Mouse (Mus musculus) midbrain, embryonic 11.5 days (tissue): ENCODE results near the gene Srp68. TPM values are rescaled to one million over a fixed set of nuclear protein-coding genes. Genes with fewer than 3 reads are reported as not detected.
A peak's percentile ranks its signal among the peaks of the same experiment; 100 is the strongest.

ENCODE experiments used
- ATAC-seq: fragments of 200-750 bp; cut with Nextera tagmentation; 2 replicates; pipeline ENCODE4 v1.8.0; 2017; ENCODE audit warnings: moderate TSS enrichment, moderate library complexity; ENCODE audit not compliant: low FRiP score
- DNase-seq: peaks from one replicate; pipeline ENCODE4 v3.0.0; 2015; ENCODE audit warnings: low spot score; ENCODE audit errors: missing footprints
- H3K27ac ChIP-seq: fragments of 300-500 bp; sonication (generic); 2 replicates; pipeline ENCODE4 v1.5.1; 2014; ENCODE audit warnings: low read depth, low read length
- H3K27me3 ChIP-seq: fragments of 300-500 bp; sonication (generic); 2 replicates; pipeline ENCODE4 v1.6.1; 2014; ENCODE audit warnings: mild to moderate bottlenecking, low read length, moderate library complexity, mixed read lengths; ENCODE audit not compliant: control insufficient read depth, insufficient read depth
- H3K36me3 ChIP-seq: fragments of 300-500 bp; sonication (generic); 2 replicates; pipeline ENCODE4 v1.6.1; 2014; ENCODE audit warnings: mild to moderate bottlenecking, low read length, moderate library complexity, mixed read lengths; ENCODE audit not compliant: control insufficient read depth, insufficient read depth
- H3K4me1 ChIP-seq: fragments of 300-500 bp; sonication (generic); 2 replicates; pipeline ENCODE4 v1.6.1; 2014; ENCODE audit warnings: low read length; ENCODE audit not compliant: control insufficient read depth, insufficient read depth
- H3K4me2 ChIP-seq: fragments of 300-500 bp; sonication (generic); 2 replicates; pipeline ENCODE4 v1.6.1; 2014; ENCODE audit warnings: mild to moderate bottlenecking, moderate library complexity
- H3K4me3 ChIP-seq: fragments of 300-500 bp; sonication (generic); 2 replicates; pipeline ENCODE4 v1.5.1; 2014; ENCODE audit warnings: low read depth, low read length
- H3K9ac ChIP-seq: fragments of 300-500 bp; sonication (generic); 2 replicates; pipeline ENCODE4 v1.6.1; 2014; ENCODE audit warnings: low read length
- H3K9me3 ChIP-seq: fragments of 300-500 bp; sonication (generic); 2 replicates; pipeline ENCODE4 v1.6.1; 2016; ENCODE audit warnings: low read length; ENCODE audit not compliant: control insufficient read depth
- WGBS: fragments of 180-500 bp; shearing (Covaris S2); extraction: QIAGEN DNeasy Blood & Tissue Kit; methylation state at CpG from one replicate; pipeline ENCODE4 v1.1.7; 2014; 5-methylcytosine and 5-hydroxymethylcytosine counted together
- polyA plus RNA-seq: library from polyadenylated mRNA; unstranded; fragments of >200 nt; fragmentation: Nextera tagmentation; extraction: Ambion mirVana; gene quantifications from 2 replicates; pipeline ENCODE4 v1.2.1, GENCODE M21; 2014

Gene Srp68
- polyA plus RNA-seq, 1 experiment from 2014 or later = 78.6 TPM

DNA sequence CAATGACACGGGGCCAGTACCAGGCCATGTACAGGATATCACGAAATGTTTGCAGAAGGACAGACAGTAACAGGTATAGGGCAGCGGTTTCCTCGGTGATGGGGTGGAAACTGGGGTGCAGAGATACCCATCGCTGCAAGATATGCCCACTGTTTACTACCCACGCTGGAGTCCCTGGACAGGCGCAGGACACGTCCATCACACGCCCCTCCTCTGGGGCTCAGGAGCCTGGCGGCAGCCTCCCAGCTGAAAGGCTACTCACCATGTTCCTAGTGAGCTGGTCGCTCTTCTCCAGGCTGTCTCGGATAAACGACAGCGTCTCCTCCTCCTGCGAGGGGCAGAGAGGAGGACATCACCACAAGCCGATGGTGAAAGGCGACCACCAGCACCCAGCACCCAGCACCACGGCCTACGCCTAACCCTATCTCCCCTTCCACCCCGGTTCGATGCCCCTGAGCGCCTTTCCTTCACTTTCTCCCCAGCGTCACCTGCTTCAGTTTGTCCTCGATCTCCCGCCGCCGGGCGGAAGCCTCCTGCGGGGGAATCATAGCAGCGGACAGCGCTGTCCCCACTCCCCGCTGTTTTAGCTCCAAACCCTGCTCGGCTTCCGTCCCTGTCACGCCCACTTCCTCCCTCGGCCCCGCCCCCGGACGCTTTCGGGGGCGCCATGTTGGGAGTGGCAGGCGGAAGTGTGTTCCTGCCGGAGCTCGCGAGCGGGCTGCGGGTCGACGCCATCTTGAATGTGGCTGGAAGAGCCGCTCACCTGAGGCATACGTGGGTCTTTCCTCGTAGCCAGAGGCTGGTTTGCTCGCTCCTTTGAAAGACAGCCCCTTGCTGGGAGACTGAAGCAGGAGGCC, 32.3 kb upstream of the Srp68 start:
- Histone ChIP-seq H3K9me3 (no peaks in the 10 kb centered on the region), H3K4me1 (peaks cover 6% of the 10 kb centered on the region; the same call in 1 of the 2 replicates), H3K27ac (no peak overlapping the region), H3K9ac (peak overlapping the region; percentile 78), H3K4me2 (peak overlapping the region; percentile 78), H3K36me3 (peaks cover 11% of the 10 kb centered on the region), H3K27me3 (no peaks in the 10 kb centered on the region), H3K4me3 (peak overlapping the region; percentile 75)
- DNase-seq (peak; percentile 100), ATAC-seq (peak; percentile 96)
- WGBS = 3% methylated on average over 53 of the region's 53 CpGs

DNA sequence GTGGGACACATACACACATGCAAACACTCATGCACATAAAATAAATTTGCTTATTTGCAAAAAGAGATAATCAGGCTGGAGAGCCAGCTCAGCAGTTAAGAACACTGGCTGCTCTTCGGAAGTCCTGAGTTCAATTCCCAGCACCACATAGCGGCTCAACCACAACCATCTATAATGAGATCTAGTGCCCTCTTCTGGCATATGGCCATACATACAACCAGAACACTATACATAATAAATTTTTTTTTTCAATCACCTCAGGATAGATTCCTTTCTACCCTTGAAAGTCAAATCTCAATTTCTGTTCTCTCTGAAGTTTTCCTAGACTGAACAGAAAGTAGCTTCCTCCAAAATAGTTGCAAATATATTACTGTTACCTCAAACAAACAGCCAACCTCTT, 31.4 kb upstream of the Srp68 start:
- DNase-seq (no peak), ATAC-seq (no peak)
- WGBS = 100% methylated on average over 2 of the region's 2 CpGs
- Histone ChIP-seq H3K36me3 (peaks cover 14% of the 10 kb centered on the region), H3K4me3 (no peak overlapping the region; the same call in 1 of the 2 replicates), H3K27ac (no peak overlapping the region), H3K27me3 (no peaks in the 10 kb centered on the region), H3K4me1 (peaks cover 6% of the 10 kb centered on the region; the same call in 1 of the 2 replicates), H3K9me3 (no peaks in the 10 kb centered on the region), H3K9ac (no peak overlapping the region), H3K4me2 (peak overlapping the region; percentile 78)

DNA sequence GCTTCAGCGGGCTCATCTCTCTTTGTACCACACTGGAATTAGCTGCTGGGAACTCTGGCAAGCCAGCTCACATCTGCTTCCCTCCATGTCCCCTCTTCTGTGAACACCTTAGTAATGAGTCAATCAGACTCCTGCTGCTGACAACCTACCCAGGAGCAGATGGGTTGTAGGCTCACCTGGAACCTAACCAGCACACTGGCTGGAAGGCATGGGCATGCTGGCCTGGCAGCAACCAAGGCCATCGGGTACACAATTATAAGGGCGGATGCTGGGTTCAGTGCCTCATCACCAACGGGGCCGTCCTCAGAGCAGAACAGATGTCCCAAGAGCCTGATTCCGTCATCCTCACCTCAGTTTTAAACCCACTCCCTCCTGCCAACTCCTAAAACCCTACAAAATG, 24.6 kb upstream of the Srp68 start:
- ATAC-seq = no peak
- H3K36me3 ChIP-seq = peaks cover 9% of the 10 kb centered on the region
- no peak overlapping the region for H3K4me2 ChIP-seq
- H3K27ac ChIP-seq = no peak overlapping the region
- H3K9ac ChIP-seq = no peak overlapping the region
- no peaks in the 10 kb centered on the region for H3K9me3 ChIP-seq
- no peak overlapping the region for H3K4me3 ChIP-seq
- no peaks in the 10 kb centered on the region for H3K4me1 ChIP-seq
- no peak for DNase-seq
- H3K27me3 ChIP-seq = no peaks in the 10 kb centered on the region
- 88% methylated on average over 6 of the region's 6 CpGs for WGBS

DNA sequence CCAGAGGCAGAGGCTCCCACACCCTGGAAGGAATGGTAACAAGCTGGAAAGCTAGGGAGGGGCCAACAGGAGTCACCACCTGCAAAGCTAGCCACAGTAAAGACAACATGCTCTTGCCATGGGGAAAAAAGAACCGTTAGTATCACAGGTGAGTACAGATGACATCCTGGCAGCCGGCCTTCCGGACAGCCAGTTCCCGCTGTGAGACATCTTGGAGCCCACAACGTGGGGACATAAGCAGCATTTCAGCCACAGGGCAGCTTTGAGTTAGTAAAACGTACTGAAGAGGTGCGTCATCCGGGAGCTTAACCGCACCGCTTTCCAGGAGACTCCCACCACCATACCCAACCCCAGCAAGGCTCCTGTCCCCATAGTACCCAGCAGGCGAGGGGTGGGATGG, 24.2 kb upstream of the Srp68 start:
- Histone ChIP-seq H3K9ac (no peak overlapping the region), H3K9me3 (no peaks in the 10 kb centered on the region), H3K4me2 (no peak overlapping the region), H3K4me3 (no peak overlapping the region), H3K36me3 (peaks cover 6% of the 10 kb centered on the region), H3K4me1 (no peaks in the 10 kb centered on the region), H3K27ac (no peak overlapping the region), H3K27me3 (no peaks in the 10 kb centered on the region)
- 90% methylated on average over 11 of the region's 11 CpGs for WGBS
- ATAC-seq = no peak
- no peak for DNase-seq

DNA sequence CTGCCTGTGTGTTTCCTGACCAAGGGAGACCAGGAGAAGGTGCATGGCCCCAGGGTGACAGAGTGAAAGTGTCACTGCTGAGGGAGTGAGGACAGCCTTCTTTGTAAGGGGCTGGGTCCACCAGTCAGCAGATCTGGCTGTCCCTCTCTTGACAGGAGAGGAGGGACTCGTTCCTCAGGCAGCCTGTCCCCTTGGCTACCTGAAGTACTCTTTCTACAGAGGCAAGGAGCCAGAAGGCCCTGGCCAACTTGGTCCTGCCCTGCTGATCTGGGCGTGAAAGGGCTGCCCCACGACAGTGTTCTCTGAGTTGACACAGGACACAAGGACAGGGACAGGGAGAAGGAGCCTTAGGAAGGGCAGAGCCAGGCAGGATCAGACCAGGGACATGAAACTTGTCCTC, 23.0 kb upstream of the Srp68 start:
- WGBS = 84% methylated on average over 3 of the region's 3 CpGs
- Histone ChIP-seq H3K27ac (no peak overlapping the region), H3K4me1 (no peaks in the 10 kb centered on the region), H3K4me2 (no peak overlapping the region), H3K9ac (no peak overlapping the region), H3K27me3 (no peaks in the 10 kb centered on the region), H3K36me3 (peaks cover 6% of the 10 kb centered on the region), H3K9me3 (no peaks in the 10 kb centered on the region), H3K4me3 (no peak overlapping the region)
- ATAC-seq (no peak), DNase-seq (no peak)

DNA sequence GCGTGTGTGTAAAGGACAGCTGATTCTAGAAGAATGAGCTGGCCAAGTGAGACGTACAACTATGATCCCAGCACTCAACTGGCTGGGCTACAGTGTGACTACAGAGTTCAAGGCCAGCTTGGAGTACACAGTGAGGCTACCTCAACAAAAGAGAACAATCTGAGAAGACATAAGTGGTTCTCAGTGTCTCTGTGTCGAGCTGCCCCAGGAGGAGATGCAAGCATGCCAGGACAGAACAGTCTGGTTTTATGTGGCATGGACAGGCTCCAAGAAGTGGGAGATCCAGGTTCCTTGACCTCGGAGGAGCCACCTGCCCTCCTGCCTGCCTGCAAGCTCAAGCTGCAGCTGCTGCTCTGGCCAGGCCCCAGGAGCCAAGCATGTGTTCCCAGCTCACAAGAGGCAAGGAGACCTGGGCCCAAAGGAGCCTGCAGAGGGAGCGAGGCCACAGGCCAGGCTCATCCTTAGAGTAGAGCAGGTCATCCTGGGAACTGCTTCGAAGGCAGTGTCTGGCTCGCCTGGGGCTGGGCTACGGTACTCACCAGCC, 22.2 kb upstream of the Srp68 start:
- Histone ChIP-seq H3K9me3 (no peaks in the 10 kb centered on the region), H3K27me3 (no peaks in the 10 kb centered on the region), H3K27ac (no peak overlapping the region), H3K9ac (no peak overlapping the region), H3K4me2 (no peak overlapping the region), H3K4me1 (no peaks in the 10 kb centered on the region), H3K36me3 (peaks cover 3% of the 10 kb centered on the region; the same call in 1 of the 2 replicates), H3K4me3 (no peak overlapping the region)
- DNase-seq (no peak), ATAC-seq (no peak)
- WGBS = 84% methylated on average over 8 of the region's 8 CpGs

DNA sequence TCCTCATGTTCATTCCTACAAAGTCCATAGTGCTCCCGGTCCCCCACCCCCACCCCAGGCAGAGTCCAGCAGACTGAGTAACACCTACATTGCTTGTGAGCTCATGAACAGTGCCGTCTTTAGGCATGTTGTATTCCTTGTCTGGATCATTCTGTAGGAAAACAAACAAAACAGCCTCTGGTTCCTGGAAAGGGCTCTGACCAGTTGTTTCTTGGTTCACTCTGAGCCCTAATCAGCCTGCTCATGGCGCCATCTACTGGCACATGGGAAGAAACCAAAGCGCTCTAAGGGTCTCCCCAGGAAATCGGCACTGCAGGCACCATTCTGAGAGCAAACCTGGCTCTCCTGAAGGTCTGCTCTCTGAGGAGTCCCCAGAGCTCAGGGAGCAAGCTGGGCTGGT, 20.3 kb upstream of the Srp68 start:
- ATAC-seq = no peak
- Histone ChIP-seq H3K27ac (no peak overlapping the region), H3K36me3 (no peaks in the 10 kb centered on the region; the same call in 1 of the 2 replicates), H3K4me2 (no peak overlapping the region), H3K4me3 (no peak overlapping the region), H3K9me3 (no peaks in the 10 kb centered on the region), H3K27me3 (no peaks in the 10 kb centered on the region), H3K4me1 (no peaks in the 10 kb centered on the region), H3K9ac (no peak overlapping the region)
- DNase-seq = peak; percentile 91
- WGBS = 34% methylated on average over 5 of the region's 5 CpGs

DNA sequence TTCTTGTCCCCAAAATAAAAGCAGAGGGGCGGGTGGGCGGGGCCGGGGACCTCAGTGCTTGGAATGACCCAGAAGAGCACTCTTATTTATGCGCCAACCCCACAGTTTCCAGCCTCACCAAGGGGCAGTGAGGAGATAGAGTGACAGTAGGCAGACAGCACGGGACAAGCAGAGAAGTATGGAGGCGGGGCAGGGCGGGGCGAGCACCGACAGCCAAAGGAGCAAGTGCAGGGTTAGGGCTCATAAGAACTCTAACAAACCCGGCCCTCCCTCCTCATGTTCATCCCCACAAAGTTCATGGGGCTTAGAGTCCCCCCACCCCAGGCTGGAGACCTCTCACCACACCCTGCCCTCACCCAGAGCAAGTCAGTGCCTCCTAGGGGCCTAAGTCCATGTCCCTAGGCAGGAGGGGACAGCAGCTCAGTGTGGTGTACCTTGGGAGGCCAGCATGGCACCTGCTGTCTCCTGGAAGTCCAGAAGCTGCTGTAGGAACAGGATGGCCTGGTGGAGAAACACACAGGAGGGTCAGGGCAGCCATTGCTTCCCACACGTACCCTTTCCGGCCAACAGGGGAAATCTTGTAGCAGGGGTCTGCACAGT, 19.6 kb upstream of the Srp68 start:
- Histone ChIP-seq H3K36me3 (peaks cover 7% of the 10 kb centered on the region; the same call in 1 of the 2 replicates), H3K4me2 (no peak overlapping the region), H3K9ac (no peak overlapping the region), H3K27ac (no peak overlapping the region), H3K27me3 (no peaks in the 10 kb centered on the region), H3K4me1 (no peaks in the 10 kb centered on the region), H3K4me3 (no peak overlapping the region), H3K9me3 (no peaks in the 10 kb centered on the region)
- ATAC-seq (no peak), DNase-seq (no peak)
- WGBS = 86% methylated on average over 12 of the region's 12 CpGs

DNA sequence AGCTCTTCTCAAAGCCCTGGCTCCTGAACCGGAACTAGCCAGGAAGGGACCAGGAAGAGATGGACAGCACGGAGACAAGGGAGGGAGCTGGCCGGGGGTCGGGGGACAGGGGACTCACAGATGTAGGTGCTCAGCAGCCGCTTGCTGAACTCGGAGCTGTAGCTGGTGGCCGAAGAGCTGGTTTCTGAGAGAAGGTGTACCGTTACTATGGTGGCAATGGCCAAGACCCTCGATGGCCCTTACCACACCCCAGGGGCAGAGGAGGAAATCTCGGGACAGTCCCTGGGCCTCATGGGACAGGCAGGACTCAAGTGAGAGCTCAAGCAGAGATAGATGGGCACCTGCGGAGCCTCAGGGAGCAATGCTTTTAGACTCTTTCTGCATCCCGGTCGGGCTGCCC, 18.4 kb upstream of the Srp68 start:
- Histone ChIP-seq H3K36me3 (peaks cover 9% of the 10 kb centered on the region; the same call in 1 of the 2 replicates), H3K9ac (no peak overlapping the region), H3K27me3 (no peaks in the 10 kb centered on the region), H3K9me3 (no peaks in the 10 kb centered on the region), H3K27ac (no peak overlapping the region), H3K4me2 (no peak overlapping the region), H3K4me3 (no peak overlapping the region), H3K4me1 (no peaks in the 10 kb centered on the region)
- ATAC-seq = no peak
- no peak for DNase-seq
- WGBS = 94% methylated on average over 13 of the region's 13 CpGs
